Mouse (Mus musculus): ENCODE results near the gene Nostrin.

GRCm38 (mm10) chr2:69112609-69113008 lies 23.0 kb upstream of the Nostrin start:
- TF ChIP-seq CTCF (IDR thresholded peaks at IDR 0.05; ENCODE audit: low read depth) (no peak), EP300 (IDR thresholded peaks at IDR 0.05; ENCODE audit: low read depth) (no peak)

Data from heart, postnatal 0 days (tissue).